Mouse (Mus musculus): ENCODE measurements at regions not wholly inside any gene's neighbourhood (a gene's known extent, or its start where the extent isn't known, plus 50 kb on each side); places are given as distances from the start of the nearest gene placed in this dataset.

- TF ChIP-seq POLR2A (IDR thresholded peaks at IDR 0.05; ENCODE audit: borderline replicate concordance, insufficient read depth, low read length) (no peak), CTCF (IDR thresholded peaks at IDR 0.05; ENCODE audit: borderline replicate concordance, insufficient read depth, low read depth, low read length) (no peak)
Measured at GRCm38 (mm10) chr12:12517020-12517419, 255.1 kb downstream of the Fam49a start.

All from cerebellum, adult 2 months (tissue).